Mouse (Mus musculus) splenic B cell, adult 2 months (primary cell): ENCODE measurements around the gene Frat2.

Source experiments
- DNase-seq: peaks from one replicate; pipeline ENCODE4 v3.0.0-alpha.2; 2011; ENCODE audit warnings: low read depth, low spot score
- H3K27me3 ChIP-seq: 2 replicates; pipeline ENCODE4 v1.6.1; 2012; ENCODE audit warnings: mild to moderate bottlenecking, low read length, moderate library complexity, mixed read lengths; ENCODE audit not compliant: control insufficient read depth, poor library complexity, insufficient read depth, severe bottlenecking
- H3K36me3 ChIP-seq: 2 replicates; pipeline ENCODE4 v1.6.1; 2012; ENCODE audit warnings: mild to moderate bottlenecking, low read length, moderate library complexity, mixed read lengths; ENCODE audit not compliant: control insufficient read depth, poor library complexity, insufficient read depth, severe bottlenecking

Frat2 gene

GRCm38 (mm10) chr19:41836719-41837118 is 11.2 kb downstream of the Frat2 start:
- Histone ChIP-seq H3K36me3 (no peaks in the 10 kb centered on the region), H3K27me3 (no peaks in the 10 kb centered on the region)
- DNase-seq = no peak

GRCm38 (mm10) chr19:41835816-41836215 is 12.1 kb downstream of the Frat2 start:
- DNase-seq = no peak
- no peaks in the 10 kb centered on the region for H3K36me3 ChIP-seq
- H3K27me3 ChIP-seq = no peaks in the 10 kb centered on the region

- H3K36me3 ChIP-seq = no peaks in the 10 kb centered on the region
- DNase-seq = no peak
- H3K27me3 ChIP-seq = no peaks in the 10 kb centered on the region
These were observed 12.5 kb downstream of the Frat2 start for GRCm38 (mm10) chr19:41835407-41835806.

GRCm38 (mm10) chr19:41832501-41833201 is 15.3 kb downstream of the Frat2 start:
- no peak for DNase-seq
- Histone ChIP-seq H3K36me3 (no peaks in the 10 kb centered on the region), H3K27me3 (no peaks in the 10 kb centered on the region)

- H3K27me3 ChIP-seq = no peaks in the 10 kb centered on the region
- no peak for DNase-seq
- no peaks in the 10 kb centered on the region for H3K36me3 ChIP-seq
These were observed 16.1 kb downstream of the Frat2 start for GRCm38 (mm10) chr19:41831718-41832391.

GRCm38 (mm10) chr19:41831101-41831570 is 16.8 kb downstream of the Frat2 start:
- no peak for DNase-seq
- no peaks in the 10 kb centered on the region for H3K36me3 ChIP-seq
- no peaks in the 10 kb centered on the region for H3K27me3 ChIP-seq

- no peaks in the 10 kb centered on the region for H3K27me3 ChIP-seq
- no peaks in the 10 kb centered on the region for H3K36me3 ChIP-seq
- DNase-seq = peak; percentile 74
These were observed 17.6 kb downstream of the Frat2 start for GRCm38 (mm10) chr19:41830106-41831031.

- H3K36me3 ChIP-seq = no peaks in the 10 kb centered on the region
- no peaks in the 10 kb centered on the region for H3K27me3 ChIP-seq
- peak; percentile 93 for DNase-seq
These were observed 18.4 kb downstream of the Frat2 start, which contains the start of gene Frat1 for GRCm38 (mm10) chr19:41829381-41830105. Frat1 (plus strand) TSS chr19:41829970.

- no peak for DNase-seq
- Histone ChIP-seq H3K27me3 (no peaks in the 10 kb centered on the region), H3K36me3 (no peaks in the 10 kb centered on the region)
These were observed 19.0 kb downstream of the Frat2 start for GRCm38 (mm10) chr19:41828941-41829340.

GRCm38 (mm10) chr19:41826529-41826928 is 21.4 kb downstream of the Frat2 start:
- DNase-seq = no peak
- Histone ChIP-seq H3K36me3 (no peaks in the 10 kb centered on the region), H3K27me3 (no peaks in the 10 kb centered on the region)

- no peaks in the 10 kb centered on the region for H3K27me3 ChIP-seq
- H3K36me3 ChIP-seq = no peaks in the 10 kb centered on the region
- peak; percentile 30 for DNase-seq
These were observed 23.0 kb downstream of the Frat2 start for GRCm38 (mm10) chr19:41824950-41825349.

GRCm38 (mm10) chr19:41822589-41822988 is 25.3 kb downstream of the Frat2 start:
- Histone ChIP-seq H3K36me3 (no peaks in the 10 kb centered on the region), H3K27me3 (no peaks in the 10 kb centered on the region; the same call in 1 of the 2 replicates)
- no peak for DNase-seq

- Histone ChIP-seq H3K36me3 (no peaks in the 10 kb centered on the region), H3K27me3 (no peaks in the 10 kb centered on the region; the same call in 1 of the 2 replicates)
- no peak for DNase-seq
These were observed 26.5 kb downstream of the Frat2 start for GRCm38 (mm10) chr19:41821436-41821835.

GRCm38 (mm10) chr19:41818749-41819148 is 29.2 kb downstream of the Frat2 start:
- Histone ChIP-seq H3K36me3 (no peaks in the 10 kb centered on the region), H3K27me3 (no peaks in the 10 kb centered on the region; the same call in 1 of the 2 replicates)
- DNase-seq = peak; percentile 49
